Mouse (Mus musculus) left cerebral cortex, postnatal 14 days (tissue): Measurements from ENCODE around the gene Dock3. TPM values are rescaled to one million over a fixed set of nuclear protein-coding genes. Genes with fewer than 3 reads are reported as not detected.
A peak's percentile ranks its signal among the peaks of the same experiment; 100 is the strongest.

Source experiments
- DNase-seq, 2 experiments: peaks; one replicate each; pipeline ENCODE4 v3.0.0; 2021 to 2022; ENCODE audit warnings: low spot score in 2 of 2, mixed read lengths in 1 of 2
- intact Hi-C: fragments of 180-260 bp; cut with DNase I; formaldehyde crosslinking; loops from one replicate; pipeline ENCODE4 v1.15.1; 2025
- total RNA-seq, 2 experiments: library from RNA; stranded (reverse); gene quantifications; 2 replicates each; pipeline ENCODE4 v1.2.3; 2021

The Dock3 gene
- total RNA-seq, 2 experiments from 2014 or later = 165 to 173 TPM

- intact Hi-C loops = loop anchor here (10.0 kb wide), 1 partner anchor 636 kb away; the partner anchor contains the start of gene Tmem115
- DNase-seq = no peak
Observed at GRCm38 (mm10) chr9:106898901-106899300, 332.8 kb downstream of the Dock3 start.

- intact Hi-C loops = loop anchor here (10.0 kb wide), 1 partner anchor 641 kb away; the partner anchor contains the start of gene Tmem115
- DNase-seq = no peak
Observed at GRCm38 (mm10) chr9:106893327-106893726, 338.4 kb downstream of the Dock3 start.

- intact Hi-C loops = loop anchor here (10.0 kb wide), 1 partner anchor 642 kb away; the partner anchor contains the start of gene Tmem115
- DNase-seq = no peak
Observed at GRCm38 (mm10) chr9:106892552-106892875, 339.2 kb downstream of the Dock3 start.

- intact Hi-C loops = loop anchor here (10.0 kb wide), 1 partner anchor 643 kb away; the partner anchor contains the start of gene Tmem115
- DNase-seq = peak; percentile 99
Observed at GRCm38 (mm10) chr9:106891829-106892551, 339.7 kb downstream of the Dock3 start, which contains the start of gene Manf. Gene Manf, minus strand, starts transcription at chr9:106891979.

GRCm38 (mm10) chr9:106891341-106891741, 340.4 kb downstream of the Dock3 start:
- no peak for DNase-seq
- intact Hi-C loops = loop anchor here (10.0 kb wide), 1 partner anchor 643 kb away; the partner anchor contains the start of gene Tmem115

- intact Hi-C loops = loop anchor here (10.0 kb wide), 1 partner anchor 644 kb away; the partner anchor contains the start of gene Tmem115
- no peak for DNase-seq
Observed at GRCm38 (mm10) chr9:106890496-106891240, 341.0 kb downstream of the Dock3 start.

- no peak for DNase-seq
- intact Hi-C loops = loop anchor here (5.0 kb wide), 1 partner anchor 212 kb away; no protein-coding TSS in a partner anchor
Observed at GRCm38 (mm10) chr9:106889321-106889720, 342.4 kb downstream of the Dock3 start.

- intact Hi-C loops = loop anchor here (5.0 kb wide), 1 partner anchor 211 kb away; no protein-coding TSS in a partner anchor
- no peak for DNase-seq
Observed at GRCm38 (mm10) chr9:106888346-106888745, 343.4 kb downstream of the Dock3 start.

- intact Hi-C loops = loop anchor here (5.0 kb wide), 1 partner anchor 210 kb away; no protein-coding TSS in a partner anchor
Observed at GRCm38 (mm10) chr9:106886828-106887702, 344.6 kb downstream of the Dock3 start, which contains the start of gene Rbm15b. Gene Rbm15b, minus strand, starts transcription at chr9:106887428.

GRCm38 (mm10) chr9:106885901-106886731, 345.6 kb downstream of the Dock3 start:
- intact Hi-C loops = loop anchor here (5.0 kb wide), 1 partner anchor 209 kb away; no protein-coding TSS in a partner anchor
- DNase-seq = peak in 1 of 2 experiments; percentile 31

More at GRCm38 (mm10) chr9:106886828-106887702, 344.6 kb downstream of the Dock3 start, which contains the start of gene Rbm15b:
- DNase-seq = peak; percentile 99

- no peak for DNase-seq
- intact Hi-C loops = loop anchor here (5.0 kb wide), 1 partner anchor 208 kb away; no protein-coding TSS in a partner anchor
Observed at GRCm38 (mm10) chr9:106884996-106885900, 346.5 kb downstream of the Dock3 start.

- intact Hi-C loops = no loop called here
- DNase-seq = no peak
Observed at GRCm38 (mm10) chr9:106884306-106884705, 347.4 kb downstream of the Dock3 start.

GRCm38 (mm10) chr9:106883085-106883484, 348.6 kb downstream of the Dock3 start:
- intact Hi-C loops = no loop called here

GRCm38 (mm10) chr9:106882176-106882575, 349.5 kb downstream of the Dock3 start:
- intact Hi-C loops = no loop called here
- no peak for DNase-seq

More at GRCm38 (mm10) chr9:106883085-106883484, 348.6 kb downstream of the Dock3 start:
- DNase-seq = no peak

GRCm38 (mm10) chr9:106881071-106881755, 350.5 kb downstream of the Dock3 start:
- intact Hi-C loops = no loop called here

GRCm38 (mm10) chr9:106879471-106879870, 352.2 kb downstream of the Dock3 start:
- intact Hi-C loops = no loop called here
- no peak for DNase-seq

More at GRCm38 (mm10) chr9:106881071-106881755, 350.5 kb downstream of the Dock3 start:
- DNase-seq = no peak
